Mouse (Mus musculus) liver, embryonic 14.5 days (tissue): ENCODE measurements at regions not wholly inside any gene's neighbourhood (a gene's known extent, or its start where the extent isn't known, plus 50 kb on each side); places are given as distances from the start of the nearest gene placed in this dataset.

ENCODE experiments used
- CTCF ChIP-seq: IDR thresholded peaks from 2 replicates; pipeline ENCODE4 v1.5.1; 2016; ENCODE audit warnings: antibody characterized with exemption, low read depth, control low read depth
- EP300 ChIP-seq: IDR thresholded peaks from 2 replicates; pipeline ENCODE4 v1.6.1; 2016; ENCODE audit warnings: antibody characterized with exemption, low read depth

- TF ChIP-seq CTCF (no peak), EP300 (no peak)
Observed at GRCm38 (mm10) chr15:70982719-70983118, 2851.6 kb upstream of the Gm6569 start.
